Mouse (Mus musculus) heart, postnatal 0 days (tissue): ENCODE measurements around the gene P2ry10b. TPM values are rescaled to one million over a fixed set of nuclear protein-coding genes. Genes with fewer than 3 reads are reported as not detected.

ENCODE experiments used
- ATAC-seq: fragments of 200-750 bp; cut with Nextera tagmentation; 2 replicates; pipeline ENCODE4 v1.8.0; 2017; ENCODE audit warnings: low read depth, moderate number of reproducible peaks, moderate library complexity; ENCODE audit not compliant: insufficient read depth
- DNase-seq: peaks from one replicate; pipeline ENCODE4 v3.0.0-alpha.2; 2016; ENCODE audit warnings: low spot score
- H3K27ac ChIP-seq: fragments of 300-500 bp; sonication (generic); 2 replicates; pipeline ENCODE4 v1.5.1; 2014; ENCODE audit warnings: low read depth, mild to moderate bottlenecking
- H3K27me3 ChIP-seq: fragments of 300-500 bp; sonication (generic); 2 replicates; pipeline ENCODE4 v1.6.1; 2014; ENCODE audit warnings: low read length, mixed read lengths; ENCODE audit not compliant: control insufficient read depth, insufficient read depth
- H3K36me3 ChIP-seq: fragments of 300-500 bp; sonication (generic); replicated peaks from 2 replicates; pipeline ENCODE4 v1.6.1; 2014; ENCODE audit warnings: low read length, mixed read lengths; ENCODE audit not compliant: control insufficient read depth, insufficient read depth
- H3K4me1 ChIP-seq: fragments of 300-500 bp; sonication (generic); 2 replicates; pipeline ENCODE4 v1.6.1; 2014; ENCODE audit warnings: antibody characterized with exemption; ENCODE audit not compliant: control insufficient read depth, insufficient read depth
- H3K4me2 ChIP-seq: fragments of 300-500 bp; sonication (generic); 2 replicates; pipeline ENCODE4 v1.6.1; 2014; ENCODE audit warnings: low read depth, mild to moderate bottlenecking, low read length, moderate library complexity
- H3K4me3 ChIP-seq: fragments of 300-500 bp; sonication (generic); 2 replicates; pipeline ENCODE4 v1.5.1; 2014; ENCODE audit warnings: low read depth, low read length
- H3K9ac ChIP-seq: fragments of 300-500 bp; sonication (generic); replicated peaks from 2 replicates; pipeline ENCODE4 v1.6.1; 2014; ENCODE audit warnings: low read depth, low read length, mixed read lengths
- H3K9me3 ChIP-seq: fragments of 300-500 bp; sonication (generic); replicated peaks from 2 replicates; pipeline ENCODE4 v1.6.1; 2016; ENCODE audit warnings: low read length; ENCODE audit not compliant: control insufficient read depth
- CTCF ChIP-seq: IDR thresholded peaks from 2 replicates; pipeline ENCODE4 v1.5.1; 2016; ENCODE audit warnings: antibody characterized with exemption, control low read depth, low read depth
- EP300 ChIP-seq: IDR thresholded peaks from 2 replicates; pipeline ENCODE4 v1.6.1; 2016; ENCODE audit warnings: antibody characterized with exemption, low read depth
- WGBS: fragments of 180-500 bp; shearing (Covaris S2); extraction: QIAGEN DNeasy Blood & Tissue Kit; methylation state at CpG from one replicate; pipeline ENCODE4 v1.1.7; 2014; 5-methylcytosine and 5-hydroxymethylcytosine counted together
- polyA plus RNA-seq: library from polyadenylated mRNA; unstranded; fragments of >200 nt; fragmentation: Nextera tagmentation; extraction: Ambion mirVana; gene quantifications from 2 replicates; pipeline ENCODE4 v1.2.1, GENCODE M21; 2015
- total RNA-seq: library from RNA; depleted of rRNA; stranded (reverse); fragments of >200 nt; gene quantifications from 2 replicates; pipeline ENCODE4 v1.2.3, GENCODE M21; 2014; ENCODE audit warnings: low replicate concordance; rRNA removed

Gene P2ry10b
- total RNA-seq (2.2 and 3.8 TPM in 2 replicates), polyA plus RNA-seq (1.1 and 1.6 TPM in 2 replicates)

- Histone ChIP-seq H3K9ac (no peak within 1 kb of the TSS), H3K4me2 (peak within 1 kb of the TSS; percentile 26; the same call in 1 of the 2 replicates), H3K27me3 (no peaks in the 10 kb centered on the region), H3K4me1 (no peaks in the 10 kb centered on the region), H3K27ac (peak within 1 kb of the TSS; percentile 72), H3K4me3 (peak within 1 kb of the TSS; percentile 20; the same call in 1 of the 2 replicates), H3K9me3 (no peaks in the 10 kb centered on the region), H3K36me3 (no peaks in the 10 kb centered on the region)
- no peak for DNase-seq
- no peak for ATAC-seq
- WGBS, result 74% methylated on average over 3 of the region's 3 CpGs
- TF ChIP-seq CTCF (no peak), EP300 (no peak)
These were observed at the start of gene P2ry10b for GRCm38 (mm10) chrX:107148681-107149080. Gene P2ry10b (plus strand): TSS chrX:107148927.

GRCm38 (mm10) chrX:107116333-107116732, 32.4 kb upstream of the P2ry10b start:
- no peaks in the 10 kb centered on the region for H3K27me3 ChIP-seq
- H3K4me1 ChIP-seq, result no peaks in the 10 kb centered on the region
- TF ChIP-seq CTCF, result no peak
- no peak for TF ChIP-seq EP300
- 68% methylated on average over 1 of the region's 1 CpGs for WGBS
- H3K4me2 ChIP-seq, result no peak overlapping the region
- DNase-seq (no peak), ATAC-seq (no peak)
- H3K9me3 ChIP-seq, result no peaks in the 10 kb centered on the region
- H3K36me3 ChIP-seq, result no peaks in the 10 kb centered on the region
- H3K9ac ChIP-seq, result no peak overlapping the region
- no peak overlapping the region for H3K27ac ChIP-seq
- H3K4me3 ChIP-seq, result no peak overlapping the region

GRCm38 (mm10) chrX:107116987-107117386, 31.7 kb upstream of the P2ry10b start:
- WGBS, result 65% methylated on average over 1 of the region's 1 CpGs
- TF ChIP-seq EP300, result no peak
- H3K36me3 ChIP-seq, result no peaks in the 10 kb centered on the region

GRCm38 (mm10) chrX:107143184-107143583, 5.5 kb upstream of the P2ry10b start:
- no peak for ATAC-seq
- no peak overlapping the region for H3K4me3 ChIP-seq
- no peak overlapping the region for H3K4me2 ChIP-seq

More at GRCm38 (mm10) chrX:107116987-107117386, 31.7 kb upstream of the P2ry10b start:
- Histone ChIP-seq H3K27ac (no peak overlapping the region), H3K4me2 (no peak overlapping the region), H3K9ac (no peak overlapping the region), H3K9me3 (no peaks in the 10 kb centered on the region), H3K4me1 (no peaks in the 10 kb centered on the region), H3K4me3 (no peak overlapping the region), H3K27me3 (no peaks in the 10 kb centered on the region)
- DNase-seq, result no peak
- ATAC-seq, result no peak

GRCm38 (mm10) chrX:107143930-107144329, 4.8 kb upstream of the P2ry10b start:
- DNase-seq (no peak), ATAC-seq (no peak)
- TF ChIP-seq CTCF, result no peak
- no peak for TF ChIP-seq EP300
- no peaks in the 10 kb centered on the region for H3K27me3 ChIP-seq
- H3K27ac ChIP-seq, result no peak overlapping the region
- H3K4me1 ChIP-seq, result no peaks in the 10 kb centered on the region
- no peaks in the 10 kb centered on the region for H3K36me3 ChIP-seq
- H3K4me2 ChIP-seq, result no peak overlapping the region
- H3K4me3 ChIP-seq, result no peak overlapping the region
- no peak overlapping the region for H3K9ac ChIP-seq
- H3K9me3 ChIP-seq, result no peaks in the 10 kb centered on the region
- 39% methylated on average over 2 of the region's 2 CpGs for WGBS

More at GRCm38 (mm10) chrX:107143184-107143583, 5.5 kb upstream of the P2ry10b start:
- H3K36me3 ChIP-seq, result no peaks in the 10 kb centered on the region
- TF ChIP-seq EP300, result no peak
- TF ChIP-seq CTCF, result no peak
- H3K27me3 ChIP-seq, result no peaks in the 10 kb centered on the region
- H3K9me3 ChIP-seq, result no peaks in the 10 kb centered on the region
- no peaks in the 10 kb centered on the region for H3K4me1 ChIP-seq
- 62% methylated on average over 3 of the region's 3 CpGs for WGBS
- DNase-seq, result no peak
- H3K9ac ChIP-seq, result no peak overlapping the region
- H3K27ac ChIP-seq, result no peak overlapping the region

- 31% methylated on average over 4 of the region's 4 CpGs for WGBS
- Histone ChIP-seq H3K9ac (no peak overlapping the region), H3K4me3 (peak overlapping the region; percentile 20; the same call in 1 of the 2 replicates), H3K4me2 (peak overlapping the region; percentile 26; the same call in 1 of the 2 replicates), H3K27me3 (no peaks in the 10 kb centered on the region), H3K36me3 (no peaks in the 10 kb centered on the region), H3K4me1 (no peaks in the 10 kb centered on the region), H3K27ac (peak overlapping the region; percentile 72), H3K9me3 (no peaks in the 10 kb centered on the region)
- DNase-seq (no peak), ATAC-seq (no peak)
- no peak for TF ChIP-seq CTCF
- no peak for TF ChIP-seq EP300
These were observed 765 bp downstream of the P2ry10b start for GRCm38 (mm10) chrX:107149391-107149993.
